Mouse (Mus musculus) ES-CJ7 (cell line): ENCODE data around the gene Fancc.
"Not testable (repeated sequence)": the region's sequence is repeated elsewhere in the genome, so short reads cannot be mapped to it uniquely, and the experiment has no call there.

Experiments used
- DNase-seq: peaks from one replicate; pipeline ENCODE4 v3.0.0; 2011; ENCODE audit warnings: low read depth, low spot score

The Fancc gene

DNA sequence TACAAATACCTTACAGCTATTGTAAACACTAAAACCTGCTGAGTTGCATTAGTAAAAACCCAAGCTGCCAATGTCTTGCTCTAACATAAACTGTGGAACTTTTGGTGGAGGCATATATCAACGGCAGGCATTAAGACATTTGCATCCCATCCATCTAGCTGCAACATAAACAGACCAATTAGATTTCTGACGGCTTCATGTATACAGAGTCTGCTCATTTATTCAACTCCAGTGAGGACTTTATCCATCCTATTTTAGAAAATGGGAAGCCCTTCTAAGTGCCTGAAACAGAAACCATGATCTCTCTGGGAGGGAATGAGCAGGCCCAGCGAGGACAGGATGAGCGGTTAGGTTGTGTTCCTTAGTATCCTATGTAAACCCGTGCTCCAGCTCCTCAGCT lies 18.5 kb upstream of the Fancc start:
- DNase-seq: no peak

DNA sequence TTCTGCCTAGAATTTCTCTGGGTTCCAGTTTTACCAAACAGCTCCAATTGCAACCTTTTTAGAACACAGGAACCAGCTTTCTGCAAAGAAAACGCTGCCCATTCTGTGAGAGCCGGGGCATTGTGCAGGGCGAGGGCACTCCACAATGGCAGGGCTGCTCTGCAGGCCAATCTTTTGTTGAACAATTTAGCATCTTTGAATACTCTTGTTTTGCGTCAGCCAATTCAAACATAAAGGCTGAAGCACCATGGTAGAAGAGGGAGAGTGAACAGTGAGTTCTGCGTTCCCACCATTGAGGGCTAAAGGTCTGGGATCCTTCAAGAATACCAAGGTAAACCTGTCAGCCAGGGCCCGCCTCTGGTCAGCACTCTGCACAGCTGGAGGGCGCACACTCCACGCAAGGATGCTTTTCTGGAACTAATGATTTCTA lies 17.9 kb upstream of the Fancc start:
- no peak for DNase-seq

DNA sequence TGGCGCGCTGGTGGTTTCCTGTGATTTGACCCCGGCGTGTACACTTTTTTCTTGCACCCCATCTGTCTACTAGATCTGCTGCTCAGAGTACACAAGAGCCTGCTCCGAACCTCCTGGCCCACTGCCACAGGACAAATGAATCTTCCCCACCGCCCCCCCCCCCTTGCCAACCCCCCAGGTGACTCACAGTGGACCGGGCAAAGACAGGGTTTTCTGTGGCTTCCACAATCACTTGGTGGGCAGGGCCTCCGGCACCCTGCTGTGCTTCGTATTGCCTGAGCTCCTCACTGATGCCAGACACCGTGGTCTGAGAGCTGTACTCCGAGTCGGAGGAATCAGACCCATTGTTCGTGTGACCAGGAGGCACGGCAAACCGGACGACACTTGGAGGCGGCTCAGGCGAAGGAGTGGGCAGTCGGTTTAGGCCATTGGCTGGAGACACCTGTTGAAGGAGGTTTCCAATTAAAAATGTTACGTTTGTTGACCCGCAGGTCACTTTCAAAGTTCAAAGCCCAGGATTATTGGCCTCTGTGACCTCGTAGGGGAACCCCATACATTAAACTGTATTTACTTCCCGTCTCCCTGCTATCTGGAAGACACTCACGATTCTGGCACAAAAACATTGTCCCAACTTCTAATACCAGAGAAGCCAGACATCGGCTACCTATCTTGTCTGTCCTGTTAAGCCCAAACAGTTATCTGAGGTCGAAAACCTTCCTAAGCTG lies 16.5 kb upstream of the Fancc start:
- DNase-seq: peak; percentile 74

DNA sequence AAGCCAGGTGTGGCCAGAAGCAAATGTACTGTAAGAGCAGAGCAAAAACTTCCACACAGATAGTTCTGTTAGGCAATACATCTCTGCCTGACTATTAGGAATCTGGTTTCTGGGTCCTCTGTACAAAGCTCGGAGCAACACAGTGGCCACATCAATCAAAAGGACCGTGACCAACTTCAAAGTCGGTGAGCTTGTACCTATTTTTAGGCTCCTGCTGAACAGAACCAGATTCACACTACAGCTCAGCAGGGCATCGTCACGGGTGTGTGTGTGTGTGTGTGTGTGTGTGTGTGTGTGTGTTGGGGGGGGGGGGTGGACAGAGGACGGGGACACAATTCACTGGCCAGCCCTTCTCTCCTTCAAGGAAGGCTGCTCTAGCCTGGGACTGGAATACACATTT lies 15.3 kb upstream of the Fancc start:
- DNase-seq: no peak

DNA sequence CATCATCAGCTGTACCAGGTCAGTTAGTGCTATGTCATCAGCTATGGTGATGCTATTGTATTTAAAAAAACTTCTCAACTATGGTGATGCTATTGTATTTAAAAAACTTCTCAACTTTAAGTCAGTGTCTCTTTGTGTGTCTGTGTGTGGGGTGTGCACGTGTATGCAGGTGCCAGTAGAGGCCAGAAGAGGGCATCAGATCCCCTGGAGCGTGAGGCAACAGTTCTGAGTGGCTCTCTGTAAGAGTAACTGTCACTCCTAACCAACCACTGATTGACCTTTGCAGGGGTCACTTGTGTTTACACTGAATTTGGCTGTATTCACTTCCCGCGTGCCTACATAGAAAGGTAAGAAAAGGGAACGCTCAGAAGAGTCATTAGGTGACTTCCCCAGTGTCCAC lies 10.7 kb upstream of the Fancc start:
- DNase-seq: peak; percentile 46

DNA sequence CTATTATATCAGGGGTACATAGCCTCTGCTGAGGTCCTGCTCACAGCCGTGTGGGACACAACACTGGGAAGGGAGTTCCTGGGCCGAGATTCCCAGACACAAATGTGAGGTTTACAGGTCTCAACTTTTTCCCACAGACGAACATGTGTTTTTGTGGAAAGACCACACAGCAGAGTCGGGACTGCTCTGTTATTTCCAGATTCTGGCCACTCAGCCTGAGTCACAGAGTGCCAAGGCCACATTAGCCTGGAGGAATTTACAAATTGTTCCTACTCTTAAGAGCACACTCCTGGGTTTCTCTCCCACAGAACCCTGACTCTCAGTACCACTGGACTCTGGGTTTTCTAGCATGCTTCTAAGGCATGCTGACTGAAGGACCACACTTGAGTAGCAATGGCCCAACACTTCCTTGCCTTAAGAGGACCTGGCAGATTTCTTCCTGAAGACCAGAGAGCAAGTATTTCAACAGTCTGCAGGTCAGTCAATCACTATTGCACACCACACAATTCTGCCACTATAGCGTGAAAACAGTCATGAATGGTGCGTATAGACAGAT lies 10.0 kb upstream of the Fancc start:
- DNase-seq: no peak

DNA sequence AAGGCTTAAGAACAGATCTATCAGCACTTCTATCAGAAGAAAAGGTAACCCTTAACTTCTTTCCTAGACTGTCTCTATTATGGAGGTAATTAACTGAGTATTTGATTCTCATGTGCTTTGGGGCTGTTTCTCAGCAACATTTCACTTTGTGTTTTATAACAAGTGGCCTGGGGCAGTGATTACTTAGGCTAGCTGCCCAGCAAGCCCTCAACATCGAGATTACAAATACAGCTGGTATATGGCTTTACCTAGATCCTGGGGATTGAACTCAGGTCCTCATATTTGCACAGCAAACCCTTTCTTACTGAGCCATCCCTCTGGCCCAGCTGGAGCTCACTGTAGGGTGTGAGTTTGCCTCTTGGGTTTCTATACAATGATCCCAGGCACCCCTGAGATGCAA lies 9.3 kb upstream of the Fancc start:
- DNase-seq: no peak

DNA sequence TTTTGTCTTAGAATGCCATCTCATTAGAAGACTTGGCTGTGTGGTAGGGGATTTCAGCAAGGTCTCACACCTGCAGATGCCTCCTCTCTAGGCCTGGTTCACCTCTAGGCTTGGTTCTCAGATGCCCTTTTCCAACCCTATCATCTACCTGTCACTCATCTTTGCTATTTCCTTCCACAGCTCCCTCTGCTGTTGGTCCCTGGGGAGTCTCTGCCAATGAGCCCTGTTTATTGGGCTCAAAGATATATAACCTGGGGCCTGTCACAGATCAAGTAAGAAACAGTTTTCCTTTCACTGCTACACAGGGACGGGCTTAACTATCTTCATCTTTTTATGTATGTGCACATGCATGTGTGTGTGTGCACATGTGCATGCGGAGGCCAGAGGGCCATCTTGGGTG lies 5.3 kb upstream of the Fancc start:
- DNase-seq: no peak

DNA sequence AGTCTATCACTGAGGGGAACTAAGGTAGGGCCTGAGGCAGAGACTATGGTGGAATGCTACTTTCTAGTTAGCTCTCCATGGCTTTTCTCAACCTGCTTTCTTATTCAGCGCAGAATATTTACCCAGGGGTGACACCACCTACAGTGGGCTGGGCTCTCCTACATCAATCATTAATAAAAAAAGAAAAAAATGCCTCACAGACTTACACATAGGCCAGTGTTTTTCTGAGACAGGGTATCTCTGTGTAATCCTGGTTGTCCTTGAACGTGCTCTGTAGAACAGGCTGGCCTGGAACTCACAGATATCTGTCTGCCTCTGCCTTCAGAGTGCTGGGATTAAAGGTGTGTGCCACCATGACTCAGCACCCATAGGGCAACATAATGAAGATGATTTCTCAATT lies 2.4 kb upstream of the Fancc start:
- no peak for DNase-seq

DNA sequence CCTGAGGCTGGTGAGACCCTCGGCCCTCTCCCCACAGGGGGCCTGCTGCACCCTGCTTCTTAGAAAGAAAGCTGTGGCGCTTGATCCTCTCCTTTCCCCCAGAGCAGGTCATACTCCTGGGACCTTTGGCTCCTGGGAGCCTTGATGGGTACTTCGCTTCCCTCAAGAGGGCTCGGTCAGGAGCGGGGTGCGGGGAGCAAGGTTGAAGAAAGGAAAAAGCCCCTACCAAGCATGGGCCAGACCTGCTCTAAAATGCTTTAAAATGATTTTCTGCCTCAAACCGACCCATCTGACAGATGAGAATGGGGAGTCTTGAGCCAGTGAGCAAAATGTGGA lies 9.4 kb downstream of the Fancc start:
- no peak for DNase-seq

DNA sequence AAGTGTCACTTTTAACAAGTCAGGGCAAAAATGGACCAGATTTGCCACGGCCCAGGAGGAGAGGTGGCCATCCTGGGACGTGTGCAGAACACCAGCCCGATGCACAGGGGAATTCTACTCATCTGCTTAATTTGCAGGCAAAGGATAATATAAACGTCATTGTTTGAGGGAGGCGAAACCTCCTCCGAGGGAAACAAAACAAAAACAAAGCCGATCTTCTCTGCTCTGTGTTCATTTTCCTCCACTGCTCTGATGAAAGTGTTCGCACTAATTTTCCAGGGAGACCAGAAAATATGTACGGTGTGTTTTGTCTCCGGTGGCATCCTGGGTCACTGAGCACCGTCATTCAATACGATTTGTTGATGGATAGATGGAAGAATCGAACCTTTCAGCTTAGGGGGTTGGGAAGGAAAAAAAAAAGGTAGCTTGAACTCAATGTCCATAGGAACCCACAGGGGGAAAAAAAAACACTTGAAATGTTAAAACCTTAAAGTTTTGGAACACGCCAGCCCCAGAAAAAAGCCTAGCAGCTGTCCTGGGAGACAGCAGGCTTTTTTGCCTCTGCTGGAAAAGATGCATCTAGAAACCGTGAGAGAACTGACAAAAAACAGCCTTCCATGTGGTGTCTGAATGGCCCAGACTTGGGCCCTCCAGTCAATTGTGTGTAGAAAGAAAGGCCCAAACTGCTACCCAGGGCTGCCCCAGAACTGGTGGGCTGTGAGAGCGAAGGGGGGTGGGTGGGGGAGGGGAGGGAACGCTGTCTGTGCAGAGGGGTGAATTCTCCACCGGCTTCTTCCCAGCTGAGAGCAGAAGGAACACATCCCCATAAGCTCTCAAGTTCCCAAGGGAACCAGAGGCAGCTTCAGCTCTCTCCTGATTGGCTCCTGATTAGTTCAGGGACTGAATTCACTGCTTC lies 10.0 kb downstream of the Fancc start:
- no peak for DNase-seq

DNA sequence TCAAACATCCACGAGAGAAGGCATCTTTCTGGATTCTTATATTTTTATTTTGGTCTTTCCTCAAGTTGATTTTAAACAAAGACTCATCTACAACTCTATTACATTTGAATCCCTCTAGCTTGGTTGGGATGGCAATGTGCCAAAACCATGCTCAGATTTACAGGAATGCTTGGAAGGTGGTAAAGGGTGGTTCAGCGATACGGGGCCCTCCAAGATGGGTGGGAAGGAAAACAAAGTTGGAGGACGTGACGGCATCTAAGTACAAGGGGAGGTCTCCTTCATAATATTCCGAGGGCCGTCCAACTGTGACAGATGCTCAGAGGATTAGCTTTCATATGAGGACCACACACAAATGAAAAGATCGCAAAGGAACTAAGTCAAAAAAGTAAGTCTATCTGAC lies 21.7 kb downstream of the Fancc start:
- DNase-seq: no peak

DNA sequence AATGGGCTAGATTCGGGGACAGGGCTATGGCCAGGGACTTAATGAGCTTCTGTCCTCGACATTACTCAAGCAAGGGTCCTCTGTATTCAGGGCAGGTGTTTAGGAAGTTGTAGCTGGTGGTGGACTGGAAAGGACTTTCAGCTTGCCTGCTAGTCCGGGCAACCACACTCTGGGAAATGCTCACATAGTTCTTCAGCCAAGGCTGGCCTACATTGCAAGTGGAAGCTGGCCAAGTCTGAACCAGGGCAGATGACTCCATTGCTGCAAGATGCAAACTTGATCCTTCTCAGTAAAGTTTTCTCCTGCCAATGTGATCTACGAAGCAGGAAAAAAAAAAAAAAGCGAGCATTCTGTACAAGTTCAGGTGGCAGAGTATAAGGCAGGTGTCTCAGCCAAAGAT lies 44.2 kb downstream of the Fancc start:
- DNase-seq: no peak

DNA sequence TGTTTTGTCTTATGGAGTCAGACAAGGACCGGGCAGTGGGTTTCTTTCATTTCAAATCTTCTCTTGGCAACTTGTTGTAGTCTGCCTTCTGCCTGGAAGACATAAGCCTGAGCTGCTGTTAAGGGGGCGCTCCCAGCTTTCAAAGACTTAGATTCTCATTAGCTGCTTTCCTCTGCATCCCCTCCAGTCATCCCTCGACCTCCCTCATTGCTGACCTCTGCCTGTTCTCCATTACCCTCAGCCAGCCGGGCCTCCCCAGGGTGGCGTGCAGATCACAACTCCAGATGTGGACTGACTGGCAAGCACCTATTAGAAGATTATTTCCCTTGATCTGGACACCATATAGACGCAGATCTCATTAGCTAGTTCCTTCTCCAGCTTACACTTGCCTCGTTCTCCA lies 45.9 kb downstream of the Fancc start:
- DNase-seq: no peak

DNA sequence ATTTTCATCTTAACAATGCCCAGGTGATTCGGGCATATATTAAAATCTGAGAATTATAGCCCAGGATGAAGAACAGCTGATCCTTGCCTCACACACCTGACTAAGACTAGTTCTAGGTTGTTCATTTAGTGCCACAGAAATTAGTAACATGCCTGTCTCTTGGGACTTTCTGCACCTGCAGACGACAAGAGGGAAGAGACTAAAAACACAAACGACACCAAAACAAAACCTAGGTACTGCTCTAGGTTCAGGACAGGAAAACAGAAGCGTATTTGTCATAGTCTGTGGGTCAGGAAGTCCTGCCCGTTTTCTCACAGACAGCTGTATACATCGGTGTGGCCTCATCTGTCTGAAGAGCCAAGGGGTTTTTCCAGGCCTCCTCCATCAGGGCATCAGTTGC lies 51.7 kb downstream of the Fancc start:
- DNase-seq: no peak

DNA sequence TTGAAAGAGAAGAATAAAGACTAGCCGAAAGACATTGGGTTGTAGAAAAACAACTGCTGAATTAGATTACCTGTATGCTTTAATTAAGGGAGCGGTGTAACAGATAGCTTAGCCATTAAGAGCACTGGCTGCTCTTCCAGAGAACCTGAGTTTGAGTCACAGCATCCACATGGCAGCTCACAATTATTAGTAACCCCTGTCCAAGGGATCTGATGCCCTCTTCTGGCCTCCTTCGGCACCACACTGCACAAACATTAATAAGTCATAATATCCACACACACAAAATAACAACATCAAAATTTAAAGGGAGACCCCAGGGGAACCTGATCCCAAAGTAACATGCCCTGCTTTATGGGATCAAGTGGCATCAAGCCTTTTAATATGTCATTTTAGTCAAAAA lies 64.3 kb downstream of the Fancc start:
- peak; percentile 66 for DNase-seq

DNA sequence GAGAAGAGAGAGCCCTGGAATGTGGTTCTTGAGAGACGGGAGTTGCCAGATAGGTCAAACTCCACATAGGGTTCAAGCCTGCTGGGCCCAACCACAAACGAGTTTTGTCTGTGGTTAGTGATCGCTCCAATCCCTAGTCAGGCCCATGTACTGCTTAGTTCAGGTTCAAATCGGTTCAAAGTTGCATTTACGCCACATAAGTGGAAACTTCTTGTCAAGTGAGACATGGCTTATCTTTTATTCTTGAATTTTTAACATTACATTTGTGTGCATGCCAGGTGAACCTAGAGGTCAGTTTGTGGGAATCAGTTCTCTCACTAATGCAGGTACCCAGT lies 65.3 kb downstream of the Fancc start:
- DNase-seq: no peak

DNA sequence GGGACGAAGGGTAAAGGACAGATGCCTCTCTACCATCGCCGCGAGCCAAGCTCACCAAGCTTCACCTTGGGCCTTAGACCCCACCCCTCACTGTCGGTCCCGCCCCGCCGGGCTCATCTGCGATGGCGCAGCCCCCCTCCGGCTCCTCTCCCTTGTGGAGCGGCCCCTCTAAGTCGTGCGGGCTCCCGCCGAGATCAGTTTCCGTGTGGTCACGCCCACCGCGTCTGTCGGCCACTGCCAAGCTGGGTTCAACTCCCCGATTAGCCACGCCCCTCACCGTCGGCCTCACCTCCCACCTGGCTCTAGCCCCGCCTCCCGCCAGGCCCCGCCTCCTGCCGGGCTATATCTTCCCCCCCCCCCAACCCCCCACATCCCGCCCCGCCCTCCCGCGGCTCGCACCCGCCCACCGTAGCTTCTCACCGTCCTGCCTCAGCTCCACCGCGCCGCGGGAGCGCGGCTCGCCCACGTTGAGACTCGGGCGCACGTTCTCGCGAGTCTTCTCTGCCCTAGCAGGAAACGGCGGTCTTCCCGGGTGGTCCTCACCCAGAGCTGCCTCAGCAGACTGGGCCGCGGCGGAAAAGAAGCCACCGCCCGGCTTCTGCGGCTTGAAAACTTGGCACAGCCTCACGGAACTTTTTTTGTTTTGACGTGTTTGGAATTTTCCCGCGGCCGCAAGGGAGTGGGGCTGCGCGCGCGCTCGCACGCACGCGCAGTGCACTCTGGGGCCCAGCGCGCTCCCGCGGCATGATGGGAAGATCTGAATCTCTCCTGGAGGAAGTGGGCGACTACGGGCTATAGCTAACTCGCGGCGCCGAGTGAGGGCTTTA lies 65.8 kb downstream of the Fancc start:
- peak; percentile 99 for DNase-seq

DNA sequence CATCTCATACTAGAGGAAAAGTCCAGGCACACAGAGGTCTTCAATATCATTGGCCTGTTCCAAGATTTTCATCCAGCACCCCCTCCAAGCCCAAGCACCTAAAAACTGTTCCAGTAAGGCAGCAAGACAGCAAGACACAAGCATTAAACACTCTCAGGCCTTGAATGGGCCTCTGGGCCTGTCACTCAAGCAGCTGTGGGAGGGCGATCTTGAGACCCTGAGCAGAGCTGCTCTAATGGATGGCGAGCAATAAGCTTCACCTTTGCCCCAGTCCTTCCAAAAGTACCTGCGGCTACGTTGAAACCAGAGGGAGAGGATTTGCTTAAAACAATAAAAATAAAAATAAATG lies 66.4 kb downstream of the Fancc start:
- peak; percentile 86 for DNase-seq

DNA sequence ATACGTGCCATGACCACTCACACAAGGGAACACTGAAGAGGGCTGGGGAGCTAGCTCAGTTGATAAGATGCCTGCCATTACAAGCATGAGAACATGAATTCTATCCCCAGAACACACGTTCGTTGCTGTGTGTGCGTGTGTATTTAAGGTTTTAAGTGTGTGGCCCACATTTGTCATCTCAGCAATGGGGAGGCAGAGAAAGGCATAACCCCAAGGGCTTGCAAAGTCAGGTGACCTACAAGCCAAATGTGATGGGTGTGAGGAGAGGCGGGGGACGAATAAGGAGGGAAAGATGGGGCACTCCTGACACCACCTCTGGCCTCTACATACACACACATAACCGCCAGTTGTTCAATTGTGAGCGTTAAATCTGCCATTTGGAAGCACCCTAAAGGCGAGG lies 66.9 kb downstream of the Fancc start:
- peak; percentile 11 for DNase-seq

DNA sequence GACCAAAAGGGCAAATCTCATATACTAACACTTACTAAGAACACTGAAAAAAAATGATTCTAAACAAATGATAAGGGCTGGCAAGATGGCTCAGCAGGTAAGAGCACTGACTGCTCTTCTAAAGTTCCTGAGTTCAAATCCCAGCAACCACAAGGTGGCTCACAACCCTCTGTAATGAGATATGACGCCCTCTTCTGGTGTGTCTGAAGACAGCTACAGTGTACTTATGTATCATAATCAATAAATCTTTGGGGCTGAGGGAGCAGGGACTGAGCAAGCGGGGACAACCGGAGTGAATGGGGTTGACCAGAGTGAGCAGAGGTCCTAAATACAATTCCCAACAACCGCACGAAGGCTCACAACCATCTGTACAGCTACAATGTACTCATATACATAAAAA lies 68.9 kb downstream of the Fancc start:
- not testable (repeated sequence) for DNase-seq

DNA sequence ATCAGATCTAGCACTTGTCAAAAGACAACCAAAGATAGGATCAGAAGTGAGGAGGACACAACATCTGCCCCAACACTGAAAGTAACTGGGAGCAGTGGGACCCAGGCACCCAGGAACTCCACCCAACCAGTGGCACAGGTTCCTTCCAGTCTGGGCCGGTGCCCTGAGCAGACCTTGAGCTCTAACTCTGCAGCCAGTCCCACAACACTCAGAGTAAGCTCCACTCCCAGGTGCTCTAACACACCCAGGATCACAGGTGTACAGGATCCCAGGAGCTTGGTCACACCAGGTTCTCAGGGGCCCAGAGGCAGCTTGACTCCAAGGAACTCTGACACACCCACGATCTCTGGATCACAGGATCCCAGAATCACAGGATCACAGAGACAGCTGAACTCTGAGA lies 74.0 kb downstream of the Fancc start:
- DNase-seq: no peak
